Mouse (Mus musculus): ENCODE measurements at regions not wholly inside any gene's neighbourhood (a gene's known extent, or its start where the extent isn't known, plus 50 kb on each side); places are given as distances from the start of the nearest gene placed in this dataset.

DNA sequence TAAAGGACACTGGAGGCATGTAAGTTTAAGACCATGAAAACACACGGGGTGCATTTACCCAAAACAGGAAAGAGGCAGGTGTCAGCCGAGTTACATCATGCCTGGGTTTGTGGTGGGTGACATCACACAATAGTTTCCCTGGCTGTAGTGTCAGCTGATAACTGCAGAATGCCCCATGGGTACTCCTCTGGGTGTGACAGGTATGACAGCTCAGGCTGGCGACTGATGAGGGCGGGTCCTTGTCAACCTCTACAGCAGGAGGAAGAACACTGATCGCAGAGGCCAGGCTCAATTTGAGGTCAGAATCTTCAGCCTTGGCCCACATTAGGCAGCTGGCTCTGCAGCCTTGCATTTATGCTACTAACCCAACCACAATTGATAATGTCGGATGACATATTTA, 428.5 kb downstream of the Fam19a5 start:
- TF ChIP-seq CTCF (IDR thresholded peaks at IDR 0.05; ENCODE audit: insufficient read depth, low read length) (no peak), POLR2A (IDR thresholded peaks at IDR 0.05; ENCODE audit: borderline replicate concordance, extremely low read depth, low read depth, low read length) (no peak)
